Mouse (Mus musculus) megakaryocyte-erythroid progenitor cell, adult 5-6 weeks (primary cell): Measurements from ENCODE around the gene Dnah10. TPM values are rescaled to one million over a fixed set of nuclear protein-coding genes. Genes with fewer than 3 reads are reported as not detected.
"Not testable (repeated sequence)": the region's sequence is repeated elsewhere in the genome, so short reads cannot be mapped to it uniquely, and the experiment has no call there.

Experiments used
- ATAC-seq: replicated peaks from 2 replicates; pipeline ENCODE4 v1.8.0; 2016; ENCODE audit warnings: mild to moderate bottlenecking, inconsistent platforms; ENCODE audit not compliant: severe bottlenecking, poor library complexity, low FRiP score, low TSS enrichment
- total RNA-seq, 2 experiments: library from RNA; stranded (forward) in 1 of 2; stranded (reverse) in 1 of 2; fragments of 200-1000, 215-1000 nt in 1 of 2; fragments of >200 nt in 1 of 2; fragmentation: Nextera tagmentation in 1 of 2; gene quantifications; 2 replicates each; pipeline ENCODE4 v1.2.3; 2014 to 2017

Gene Dnah10
- total RNA-seq (2014; fragmentation: Nextera tagmentation) (not detected in 2 replicates), total RNA-seq (2017) (not detected in 2 replicates)

GRCm38 (mm10) chr5:124724997-124725396 is at the start of gene Dnah10:
TSS of gene Dnah10 (plus strand) at chr5:124725085.
- ATAC-seq, result no peak

- ATAC-seq, result no peak
Measured at GRCm38 (mm10) chr5:124713741-124714140, 11.1 kb upstream of the Dnah10 start.

GRCm38 (mm10) chr5:124715135-124715534 is 9.8 kb upstream of the Dnah10 start:
- ATAC-seq, result no peak

GRCm38 (mm10) chr5:124717969-124718368 is 6.9 kb upstream of the Dnah10 start:
- ATAC-seq, result no peak

- no peak for ATAC-seq
Measured at GRCm38 (mm10) chr5:124718396-124718795, 6.5 kb upstream of the Dnah10 start.

- no peak for ATAC-seq
Measured at GRCm38 (mm10) chr5:124723125-124723524, 1.8 kb upstream of the Dnah10 start.

- peak; percentile 58; the same call in 1 of the 2 replicates for ATAC-seq
Measured at GRCm38 (mm10) chr5:124729662-124730206, 4.8 kb downstream of the Dnah10 start.

GRCm38 (mm10) chr5:124733961-124734360 is 9.1 kb downstream of the Dnah10 start:
- no peak for ATAC-seq

- no peak for ATAC-seq
Measured at GRCm38 (mm10) chr5:124741898-124742599, 17.2 kb downstream of the Dnah10 start.

- no peak for ATAC-seq
Measured at GRCm38 (mm10) chr5:124743841-124744240, 19.0 kb downstream of the Dnah10 start.

- no peak for ATAC-seq
Measured at GRCm38 (mm10) chr5:124746220-124746619, 21.3 kb downstream of the Dnah10 start.

GRCm38 (mm10) chr5:124748296-124748695 is 23.4 kb downstream of the Dnah10 start:
- no peak for ATAC-seq

- no peak for ATAC-seq
Measured at GRCm38 (mm10) chr5:124751656-124752055, 26.8 kb downstream of the Dnah10 start.

GRCm38 (mm10) chr5:124761011-124761410 is 36.1 kb downstream of the Dnah10 start:
- no peak; the same call in 1 of the 2 replicates for ATAC-seq

GRCm38 (mm10) chr5:124761787-124762186 is 36.9 kb downstream of the Dnah10 start:
- no peak for ATAC-seq

GRCm38 (mm10) chr5:124774552-124774951 is 49.7 kb downstream of the Dnah10 start:
- ATAC-seq, result no peak

GRCm38 (mm10) chr5:124776289-124776688 is 51.4 kb downstream of the Dnah10 start:
- ATAC-seq, result not testable (repeated sequence)

GRCm38 (mm10) chr5:124777178-124777709 is 52.4 kb downstream of the Dnah10 start:
- ATAC-seq, result peak; percentile 36; the same call in 1 of the 2 replicates

- peak; percentile 70 for ATAC-seq
Measured at GRCm38 (mm10) chr5:124779926-124780325, 55.0 kb downstream of the Dnah10 start.

GRCm38 (mm10) chr5:124781696-124782095 is 56.8 kb downstream of the Dnah10 start:
- no peak for ATAC-seq

- ATAC-seq, result no peak
Measured at GRCm38 (mm10) chr5:124785650-124786049, 60.8 kb downstream of the Dnah10 start.
